Mouse (Mus musculus): ENCODE measurements around the gene Aspm.
"Not testable (repeated sequence)": the region's sequence is repeated elsewhere in the genome, so short reads cannot be mapped to it uniquely, and the experiment has no call there.

The Aspm gene

GRCm38 (mm10) chr1:139454340-139455225 is at the start of gene Aspm:
TSS of gene Aspm (plus strand) at chr1:139454772.
- DNase-seq = peak; percentile 85 to 90

GRCm38 (mm10) chr1:139405766-139406165 is 48.8 kb upstream of the Aspm start:
- no peak for DNase-seq

GRCm38 (mm10) chr1:139407701-139408100 is 46.9 kb upstream of the Aspm start:
- no peak for DNase-seq

DNA sequence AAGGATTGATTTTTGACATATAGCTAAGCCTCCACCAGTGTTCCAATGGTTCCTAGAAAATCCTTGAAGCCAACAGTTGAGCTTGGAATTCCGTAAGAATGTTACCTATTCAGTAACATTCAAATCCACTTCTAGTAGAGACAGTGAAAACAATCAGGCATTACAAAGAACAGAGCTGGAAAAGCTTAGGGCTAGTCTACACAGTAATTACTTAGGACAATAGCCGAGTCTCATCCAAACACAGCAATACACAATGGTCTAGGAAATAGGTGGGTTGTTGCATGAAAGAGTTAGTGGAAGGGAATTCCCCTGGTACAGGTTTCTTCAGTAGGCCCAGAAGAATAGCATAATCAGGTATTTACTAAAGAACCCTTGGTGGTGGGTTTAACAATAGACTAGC is 42.2 kb upstream of the Aspm start:
- not testable (repeated sequence) for DNase-seq

DNA sequence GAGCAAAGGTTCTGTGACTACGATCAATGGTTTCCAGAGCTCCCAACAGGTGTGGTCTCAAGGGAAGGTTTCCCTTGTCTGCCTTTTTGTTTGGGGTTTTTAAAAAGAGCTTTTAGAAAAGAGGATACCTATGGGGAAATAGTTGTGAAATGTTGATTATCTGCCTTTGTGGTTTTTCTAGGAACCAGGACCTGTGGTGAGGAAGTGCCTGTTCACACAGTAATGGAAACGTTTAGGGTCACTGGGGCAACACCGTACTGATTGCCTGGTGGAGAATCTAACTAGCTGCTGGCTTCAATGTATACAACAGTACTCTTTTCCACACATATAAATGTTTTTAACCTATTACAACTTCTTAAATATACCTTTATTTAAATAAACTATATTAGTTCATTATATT is 41.1 kb upstream of the Aspm start:
- DNase-seq = no peak

DNA sequence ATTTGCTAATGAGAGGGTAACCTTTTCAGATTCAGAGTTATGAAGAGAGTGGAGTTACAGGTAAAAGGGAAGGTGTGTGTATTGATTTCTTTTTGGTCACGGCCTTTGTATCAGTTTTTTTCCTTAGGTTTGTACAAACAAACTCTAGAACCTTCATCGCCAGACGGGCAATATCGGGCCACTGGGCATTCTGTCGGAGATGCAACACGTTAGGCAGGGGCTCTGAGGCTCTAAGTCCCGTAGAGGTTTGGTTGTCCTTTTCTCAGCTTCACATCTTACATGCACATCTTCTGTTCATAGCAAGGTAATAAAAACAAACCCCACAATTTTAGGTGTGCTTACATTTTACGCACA is 33.1 kb upstream of the Aspm start:
- no peak for DNase-seq

DNA sequence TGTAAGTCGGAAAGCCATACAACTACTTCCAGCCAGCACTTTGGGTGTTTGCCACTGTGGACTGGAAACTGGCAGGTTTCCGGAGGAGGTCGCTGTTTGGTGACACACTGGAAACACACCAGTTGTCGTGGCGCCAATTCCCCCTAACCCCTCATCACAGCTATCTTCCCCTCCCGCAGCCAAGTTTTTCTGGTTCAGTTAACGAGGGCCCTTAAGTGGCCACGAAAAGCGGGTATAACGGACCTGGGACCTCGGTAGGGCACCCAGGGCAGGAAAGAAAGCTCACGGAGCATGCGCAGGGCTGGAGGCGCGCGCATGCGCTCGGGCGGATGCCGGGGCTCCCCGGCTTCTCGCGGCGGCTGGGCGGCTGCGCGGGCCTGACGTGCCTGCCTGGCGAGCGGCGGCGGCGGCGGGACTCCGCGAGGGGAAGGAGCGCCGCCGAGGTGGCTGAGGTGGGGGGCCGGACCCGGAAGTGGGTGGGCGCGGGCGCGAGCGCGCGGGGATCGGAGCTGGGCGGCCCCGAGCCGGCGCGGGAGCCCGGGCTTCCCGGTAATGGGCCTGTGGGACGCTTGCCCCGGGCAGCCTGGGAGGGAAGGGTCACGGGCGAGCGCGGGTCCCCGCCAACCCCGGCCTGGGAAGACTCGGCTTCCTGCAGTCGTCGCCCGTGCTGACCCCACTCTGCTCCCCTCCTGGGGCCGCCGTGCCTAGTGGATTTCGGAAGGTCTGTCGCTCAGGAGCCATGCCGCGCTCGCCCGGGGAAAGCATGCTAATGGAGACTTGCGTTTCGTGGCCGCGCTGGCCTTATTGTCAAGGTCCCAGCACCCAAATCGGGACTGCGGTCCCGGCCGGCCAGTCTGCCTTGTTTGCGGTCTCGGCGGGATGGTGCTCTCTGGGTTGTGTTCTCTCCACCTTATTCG is 32.4 kb upstream of the Aspm start, which contains the start of gene Zbtb41:
Gene Zbtb41, plus strand, starts transcription at position 414 of the 917 bp plus-strand sequence.
- DNase-seq = peak; percentile 93

GRCm38 (mm10) chr1:139422941-139423340 is 31.6 kb upstream of the Aspm start:
- peak in 1 of 2 experiments; percentile 29 for DNase-seq

GRCm38 (mm10) chr1:139423931-139424330 is 30.6 kb upstream of the Aspm start:
- no peak for DNase-seq

- DNase-seq = no peak
Observed at GRCm38 (mm10) chr1:139425006-139425405, 29.6 kb upstream of the Aspm start.

- peak in 1 of 2 experiments; percentile 33 for DNase-seq
Observed at GRCm38 (mm10) chr1:139438373-139438772, 16.2 kb upstream of the Aspm start.

DNA sequence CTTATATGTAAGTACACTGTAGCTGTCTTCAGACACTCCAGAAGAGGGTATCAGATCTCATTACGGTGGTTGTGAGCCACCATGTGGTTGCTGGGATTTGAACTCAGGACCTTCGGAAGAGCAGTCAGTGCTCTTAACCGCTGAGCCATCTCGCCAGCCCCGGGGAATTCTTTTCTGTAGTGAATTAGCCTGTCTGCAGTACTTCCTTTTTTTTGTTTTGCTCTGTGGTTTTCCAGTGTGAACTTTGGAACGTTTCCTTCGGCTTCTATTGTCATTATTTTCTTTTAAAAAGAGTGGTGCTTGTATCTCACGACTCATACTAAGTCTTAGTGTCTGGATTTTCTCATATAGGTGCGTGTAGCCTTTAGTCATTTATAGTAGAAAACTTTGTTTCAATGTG is 11.5 kb upstream of the Aspm start:
- DNase-seq = not testable (repeated sequence)

- DNase-seq = no peak
Observed at GRCm38 (mm10) chr1:139455226-139455869, 776 bp downstream of the Aspm start.

- DNase-seq = no peak
Observed at GRCm38 (mm10) chr1:139460807-139461206, 6.2 kb downstream of the Aspm start.

DNA sequence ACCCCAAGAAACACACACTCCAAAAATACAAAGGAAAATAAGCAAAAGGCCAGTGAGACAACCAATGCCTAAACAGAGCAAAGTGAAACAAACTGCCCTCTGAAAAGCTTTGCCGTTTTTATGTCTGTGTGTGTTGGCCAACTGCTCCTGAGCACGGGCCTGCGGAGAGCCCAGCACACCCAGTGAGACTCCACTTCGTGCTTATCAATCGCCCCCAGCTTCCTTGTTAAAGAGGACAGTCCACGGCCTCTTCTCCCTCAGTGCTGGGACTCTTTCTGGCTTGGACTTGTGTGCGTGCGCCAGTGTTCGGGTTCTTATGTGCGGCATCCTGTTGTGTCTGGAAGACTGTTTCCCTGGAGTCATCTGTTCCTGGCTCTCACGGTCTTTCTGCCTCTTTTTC is 11.4 kb downstream of the Aspm start:
- DNase-seq = peak; percentile 11 to 15

DNA sequence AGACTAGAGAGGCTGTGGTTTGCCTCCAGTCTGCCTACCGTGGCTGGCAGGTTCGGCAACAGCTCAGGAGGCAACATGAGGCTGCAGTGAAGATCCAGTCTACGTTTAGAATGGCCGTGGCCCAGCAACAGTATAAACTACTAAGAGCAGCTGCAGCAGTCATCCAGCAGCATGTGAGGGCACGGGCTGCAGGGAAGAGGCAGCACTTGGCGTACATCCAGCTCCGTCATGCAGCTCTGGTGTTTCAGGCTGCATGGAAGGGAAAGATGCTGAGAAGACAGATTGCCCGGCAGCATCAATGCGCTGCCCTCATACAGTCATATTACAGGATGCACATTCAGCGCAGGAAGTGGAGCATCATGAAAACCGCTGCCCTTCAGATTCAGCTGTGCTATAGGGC is 24.3 kb downstream of the Aspm start:
- DNase-seq = peak in 1 of 2 experiments; percentile 34

DNA sequence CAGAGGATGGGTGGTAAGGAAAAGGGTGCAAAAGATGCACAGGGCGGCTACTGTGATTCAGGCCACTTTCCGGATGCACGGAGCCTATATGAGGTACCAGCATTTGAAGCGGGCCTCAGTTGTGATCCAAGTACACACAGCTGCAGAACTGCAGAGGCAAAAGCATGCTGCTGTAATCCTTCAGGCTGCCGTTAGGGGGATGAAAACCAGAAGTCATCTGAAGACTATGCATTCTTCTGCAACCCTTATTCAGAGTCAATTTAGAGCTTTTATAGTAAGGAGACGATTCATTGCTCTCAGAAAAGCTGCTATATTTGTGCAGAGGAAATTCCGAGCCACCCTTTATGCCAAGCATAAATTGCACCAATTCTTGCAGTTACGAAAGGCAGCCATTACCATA is 25.7 kb downstream of the Aspm start:
- no peak for DNase-seq

DNA sequence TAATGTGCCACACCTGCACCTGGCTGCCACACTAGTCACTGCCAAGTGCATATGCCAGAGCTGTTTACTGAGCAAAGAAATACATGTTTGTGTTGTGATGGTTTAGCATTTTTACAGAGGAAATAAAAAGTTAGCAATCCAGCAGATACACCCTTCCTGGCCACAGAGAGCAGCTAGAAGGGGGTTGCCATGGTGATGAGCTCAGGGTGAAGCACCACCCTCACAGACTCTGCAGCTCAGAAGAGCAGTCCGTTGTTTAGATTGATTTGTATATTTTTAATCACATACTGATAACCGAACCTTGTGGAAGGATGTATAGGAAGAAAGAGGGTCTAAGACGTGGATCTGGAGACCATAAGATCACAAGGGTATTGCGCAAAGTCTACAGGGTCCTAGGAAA is 26.6 kb downstream of the Aspm start:
- DNase-seq = no peak

DNA sequence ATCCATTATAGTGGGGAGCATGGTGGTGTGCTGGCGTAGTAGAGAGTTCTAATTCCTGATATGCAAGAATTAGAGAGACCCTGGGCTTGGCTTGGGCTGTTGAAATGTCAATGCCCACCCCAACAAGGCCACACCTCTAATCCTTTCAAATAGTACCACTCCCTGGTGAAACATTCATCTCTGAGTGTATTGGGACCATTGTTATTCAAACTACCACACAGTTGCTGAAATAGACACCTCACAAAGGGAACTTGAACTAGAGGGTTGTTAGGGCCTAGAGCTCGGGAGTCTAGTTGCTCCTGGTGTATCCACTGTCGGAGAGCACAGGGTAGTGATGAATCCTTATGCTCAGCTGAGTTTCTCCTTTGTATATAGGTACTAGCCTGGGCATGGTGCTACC is 40.1 kb downstream of the Aspm start:
- no peak for DNase-seq

DNA sequence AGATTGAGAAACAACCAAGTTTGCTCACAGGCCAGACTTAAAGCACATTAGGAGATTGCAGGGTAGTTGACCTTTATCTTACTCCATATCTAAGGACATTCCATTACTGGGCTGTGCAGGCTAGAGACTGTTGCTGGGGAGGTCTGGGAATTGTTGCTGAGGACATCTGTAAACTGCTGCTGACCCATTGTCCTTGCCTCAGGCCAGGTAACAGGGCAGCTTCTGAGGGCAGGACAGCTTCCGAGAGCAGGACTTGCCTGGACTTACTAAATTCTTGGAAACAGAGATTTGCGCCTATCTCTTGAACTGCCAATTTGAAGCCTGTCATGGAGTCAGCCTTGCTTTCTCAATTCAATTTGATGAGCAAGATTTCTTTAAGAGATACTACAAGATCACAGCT is 40.8 kb downstream of the Aspm start:
- no peak for DNase-seq

- no peak for DNase-seq
Observed at GRCm38 (mm10) chr1:139496212-139496611, 41.6 kb downstream of the Aspm start.

DNA sequence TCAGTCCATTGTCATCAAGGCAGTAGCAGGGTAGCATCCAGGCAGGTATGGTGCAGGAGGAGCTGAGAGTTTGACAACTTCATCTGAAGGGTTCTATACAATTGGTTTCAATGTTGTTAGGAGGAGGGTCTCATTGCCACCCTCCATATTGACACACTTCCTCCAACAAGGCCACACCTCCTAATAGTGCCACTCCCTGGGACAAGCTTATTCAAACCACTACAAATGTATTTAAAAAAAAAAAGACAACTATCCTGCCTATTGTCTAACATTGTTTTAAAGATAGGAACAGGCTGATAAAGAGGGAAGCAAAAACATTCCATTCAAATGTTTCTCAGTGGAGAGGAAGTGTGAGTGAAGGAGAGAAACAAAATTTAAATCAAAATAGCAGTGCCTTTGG is 45.2 kb downstream of the Aspm start:
- DNase-seq = no peak

DNA sequence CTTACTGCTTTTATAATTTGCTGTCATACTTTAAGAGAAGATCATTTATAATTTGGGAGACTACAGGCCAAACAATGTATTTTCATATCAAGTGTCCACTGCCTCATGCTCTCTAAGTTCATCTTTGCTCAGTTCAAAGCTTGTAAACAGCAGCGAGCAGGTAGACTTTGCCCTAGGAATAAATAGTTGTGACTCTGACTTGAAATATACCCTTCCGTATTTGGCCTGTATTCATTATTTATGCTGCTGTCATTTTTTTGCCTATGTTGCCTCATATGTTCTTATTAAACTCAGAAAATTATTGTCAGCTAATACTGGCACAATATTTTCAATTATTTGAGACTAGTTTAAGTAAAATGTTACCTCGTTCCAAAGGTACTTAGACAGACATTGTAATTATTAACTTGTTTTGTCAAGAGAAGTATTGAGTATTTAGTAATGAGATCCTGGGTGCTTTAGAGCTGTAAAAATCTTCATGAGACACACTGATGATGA is 46.7 kb downstream of the Aspm start, which contains the start of gene F13b:
Gene F13b, plus strand, starts transcription at position 445 of the 495 bp plus-strand sequence.
- DNase-seq = no peak

Data from cerebellum, postnatal 25 days (tissue).